Mouse (Mus musculus) stomach, postnatal 0 days (tissue): ENCODE data around the gene Slc38a3.
"Not testable (repeated sequence)": the region's sequence is repeated elsewhere in the genome, so short reads cannot be mapped to it uniquely, and the experiment has no call there.

Experiments used
- CTCF ChIP-seq: IDR thresholded peaks from 2 replicates; pipeline ENCODE4 v1.5.1; 2016; ENCODE audit warnings: antibody characterized with exemption, low read depth, mild to moderate bottlenecking, moderate library complexity
- EP300 ChIP-seq: optimal IDR thresholded peaks from 2 replicates; pipeline ENCODE3; 2016; ENCODE audit warnings: antibody characterized with exemption

GRCm38 (mm10) chr9:107677819-107678526 is 8.6 kb upstream of the Slc38a3 start:
- peak; percentile 79 for TF ChIP-seq CTCF
- TF ChIP-seq EP300 = not testable (repeated sequence)
